Mouse (Mus musculus): ENCODE data around the gene Klrb1f. TPM values are rescaled to one million over a fixed set of nuclear protein-coding genes. Genes with fewer than 3 reads are reported as not detected.

Gene Klrb1f
- total RNA-seq, 2 experiments from 2014 or later, result 23.6 to 32.0 TPM

Other genes with a start within 250 kb of the Klrb1f start
- gene Gm44511, start 219.6 kb upstream of the Klrb1f start, total RNA-seq (2015), result not detected in 2 replicates
- not detected in 2 replicates for gene Gm44511, start 219.6 kb upstream of the Klrb1f start, total RNA-seq (2017)
- 0.32 and 1.4 TPM in 2 replicates for gene Klrb1b, start 219.6 kb upstream of the Klrb1f start, total RNA-seq (2015)
- gene Klrb1b, start 219.6 kb upstream of the Klrb1f start, total RNA-seq (2017), result not detected in 2 replicates
- gene Clec2i, start 158.3 kb upstream of the Klrb1f start, total RNA-seq (2015), result 3.1 and 6.7 TPM in 2 replicates
- gene Clec2i, start 158.3 kb upstream of the Klrb1f start, total RNA-seq (2017), result 4.8 and 9.2 TPM in 2 replicates
- gene BC035044, start 154.8 kb upstream of the Klrb1f start, total RNA-seq (2015), result 237 and 280 TPM in 2 replicates
- gene BC035044, start 154.8 kb upstream of the Klrb1f start, total RNA-seq (2017), result 243 and 287 TPM in 2 replicates
- gene Clec2g, start 111.5 kb upstream of the Klrb1f start, total RNA-seq (2015), result not detected in 2 replicates
- gene Clec2g, start 111.5 kb upstream of the Klrb1f start, total RNA-seq (2017), result not detected in 2 replicates
- gene Clec2e, start 55.0 kb downstream of the Klrb1f start, total RNA-seq (2015), result not detected in 2 replicates
- gene Clec2e, start 55.0 kb downstream of the Klrb1f start, total RNA-seq (2017), result 0.14 TPM in 1 of 2 replicates, not detected in the other
- gene Clec2d, start 134.7 kb downstream of the Klrb1f start, total RNA-seq (2015), result 16.8 and 26.4 TPM in 2 replicates
- gene Clec2d, start 134.7 kb downstream of the Klrb1f start, total RNA-seq (2017), result 101 and 118 TPM in 2 replicates
- 128 and 146 TPM in 2 replicates for gene Cd69, start 229.5 kb downstream of the Klrb1f start, total RNA-seq (2015)
- 109 and 150 TPM in 2 replicates for gene Cd69, start 229.5 kb downstream of the Klrb1f start, total RNA-seq (2017)